Mouse (Mus musculus): ENCODE measurements around the gene Trim29. TPM values are rescaled to one million over a fixed set of nuclear protein-coding genes. Genes with fewer than 3 reads are reported as not detected.

Trim29 gene
- total RNA-seq (2017) = 0.12 and 0.58 TPM in 2 replicates

DNA sequence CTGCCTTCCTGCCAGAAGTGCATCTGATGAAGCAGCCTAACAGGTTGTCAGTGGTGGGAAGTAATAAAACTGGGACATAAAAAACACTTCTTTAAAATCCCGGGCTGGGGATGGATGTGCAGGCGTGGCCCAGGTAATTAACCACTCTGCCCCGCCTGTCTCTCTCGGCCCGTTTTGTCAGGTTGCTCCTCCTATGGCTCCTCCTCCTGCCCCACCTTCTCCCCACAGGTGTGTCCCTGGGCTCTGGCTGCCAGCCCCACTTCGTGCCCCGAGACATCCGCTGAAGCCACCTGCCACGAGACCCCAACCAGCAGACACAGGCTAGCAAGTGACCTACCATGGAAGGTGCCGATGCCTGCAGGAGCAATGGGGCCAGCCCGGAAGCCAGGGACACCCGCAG is at the start of gene Trim29:
TSS of gene Trim29 (plus strand) at position 311 of the 400 bp plus-strand sequence.
- no peak for ATAC-seq (ENCODE audit: extremely low read depth, insufficient number of reproducible peaks, low FRiP score, poor library complexity, severe bottlenecking)

DNA sequence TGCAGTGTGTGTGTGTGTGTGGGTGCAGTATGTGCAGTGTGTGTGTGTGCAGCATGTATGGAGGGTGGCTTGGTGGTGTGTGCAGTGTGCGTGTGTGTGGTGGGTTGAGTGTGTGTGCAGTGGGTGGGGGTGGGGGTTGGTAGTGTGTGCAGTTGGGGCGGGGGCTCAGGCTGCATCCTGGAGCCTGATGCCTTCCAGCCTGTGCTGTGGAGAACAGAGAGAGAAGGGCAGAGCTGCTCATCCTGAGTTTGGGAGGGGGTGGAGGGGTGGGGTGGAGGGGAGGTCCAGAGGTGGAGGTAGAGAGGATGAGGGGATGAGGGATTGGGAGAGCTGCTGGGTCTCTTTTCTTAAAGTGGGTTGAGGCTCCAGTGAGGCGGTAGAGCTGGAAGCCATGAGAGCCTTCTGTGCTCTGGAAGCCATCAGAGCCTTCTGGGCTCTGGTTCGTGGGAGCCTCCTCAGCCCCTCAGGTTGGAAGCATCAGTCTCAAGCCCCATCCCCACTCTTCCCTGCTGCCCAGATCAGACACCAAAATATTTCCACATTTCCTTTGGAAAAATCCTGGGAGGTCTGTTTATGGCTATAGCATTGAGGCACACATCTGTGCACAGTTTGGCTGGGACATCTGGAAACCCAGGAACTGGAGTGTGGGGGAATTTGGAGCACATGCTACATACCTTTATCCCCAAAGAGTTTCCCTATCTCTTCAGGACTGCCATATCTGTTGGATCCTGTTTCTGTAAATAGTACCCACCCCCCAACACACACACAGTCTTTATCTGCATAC is 49.3 kb upstream of the Trim29 start:
- ATAC-seq (ENCODE audit: extremely low read depth, insufficient number of reproducible peaks, low FRiP score, poor library complexity, severe bottlenecking) = no peak

- ATAC-seq (ENCODE audit: extremely low read depth, insufficient number of reproducible peaks, low FRiP score, poor library complexity, severe bottlenecking) = no peak
Observed at GRCm38 (mm10) chr9:43261941-43262340, 48.7 kb upstream of the Trim29 start.

DNA sequence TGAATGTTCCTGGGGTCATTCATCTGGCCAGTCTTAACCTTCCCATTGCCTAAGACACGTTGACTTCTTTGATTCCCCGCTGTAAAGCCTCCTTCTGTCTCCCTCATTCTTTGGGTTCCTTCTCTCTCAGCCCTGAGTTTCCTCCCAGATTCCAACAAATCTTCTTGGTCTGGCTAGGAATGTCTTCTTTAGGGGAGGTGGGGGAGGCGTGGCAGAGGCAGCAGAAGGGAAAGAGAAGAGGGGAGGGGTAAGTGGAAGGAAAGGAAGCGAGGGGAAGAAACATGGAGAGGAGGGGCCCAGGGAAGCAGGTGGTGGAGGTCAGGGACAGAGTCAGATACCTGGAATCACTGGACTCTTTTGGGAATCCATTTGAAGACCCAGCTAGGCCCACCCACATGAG is 48.3 kb upstream of the Trim29 start:
- no peak for ATAC-seq (ENCODE audit: extremely low read depth, insufficient number of reproducible peaks, low FRiP score, poor library complexity, severe bottlenecking)

- no peak for ATAC-seq (ENCODE audit: extremely low read depth, insufficient number of reproducible peaks, low FRiP score, poor library complexity, severe bottlenecking)
Observed at GRCm38 (mm10) chr9:43262811-43263550, 47.7 kb upstream of the Trim29 start.

GRCm38 (mm10) chr9:43263946-43264451 is 46.6 kb upstream of the Trim29 start:
- no peak for ATAC-seq (ENCODE audit: extremely low read depth, insufficient number of reproducible peaks, low FRiP score, poor library complexity, severe bottlenecking)

DNA sequence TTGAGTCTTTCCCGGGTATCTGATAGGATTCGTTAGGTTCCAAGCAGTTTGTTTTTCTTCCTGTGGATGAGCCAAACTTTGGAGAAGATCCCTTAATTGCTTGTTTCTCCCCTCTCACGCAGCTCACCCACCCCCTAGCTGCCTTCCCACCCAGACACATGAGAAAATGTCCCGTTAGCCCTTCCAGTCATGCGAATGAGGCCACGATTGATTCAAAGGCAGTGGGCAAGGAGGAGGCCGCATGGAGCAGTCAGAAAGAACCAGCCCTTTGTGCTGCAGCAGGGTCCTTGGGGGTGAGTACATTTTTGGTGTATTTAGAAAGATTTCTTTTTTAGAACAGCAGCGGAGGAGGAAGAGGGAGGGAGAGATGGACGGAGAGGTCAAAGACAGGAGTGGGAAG is 45.5 kb upstream of the Trim29 start:
- ATAC-seq (ENCODE audit: extremely low read depth, insufficient number of reproducible peaks, low FRiP score, poor library complexity, severe bottlenecking) = no peak

DNA sequence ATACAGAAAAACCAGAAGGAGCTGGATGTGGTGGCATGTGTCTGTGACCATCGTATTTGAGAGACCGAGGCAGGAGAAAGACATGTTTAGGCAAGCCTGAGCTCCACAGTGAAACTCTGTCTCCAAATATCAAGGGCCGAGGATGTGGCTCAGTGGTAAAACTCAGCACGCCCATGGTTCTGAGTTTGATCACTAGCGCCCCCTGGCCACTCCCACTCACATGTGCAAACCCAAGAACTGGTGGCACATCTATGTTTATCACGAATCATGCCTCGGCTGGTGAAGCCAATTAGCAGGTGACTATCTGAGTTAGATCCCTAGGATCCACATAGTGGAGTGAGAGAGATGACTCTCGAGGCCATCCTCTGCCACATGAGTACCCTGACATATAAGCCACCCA is 43.3 kb upstream of the Trim29 start:
- no peak for ATAC-seq (ENCODE audit: extremely low read depth, insufficient number of reproducible peaks, low FRiP score, poor library complexity, severe bottlenecking)

- ATAC-seq (ENCODE audit: extremely low read depth, insufficient number of reproducible peaks, low FRiP score, poor library complexity, severe bottlenecking) = no peak
Observed at GRCm38 (mm10) chr9:43269166-43269565, 41.5 kb upstream of the Trim29 start.

GRCm38 (mm10) chr9:43270723-43271252 is 39.9 kb upstream of the Trim29 start:
- no peak for ATAC-seq (ENCODE audit: extremely low read depth, insufficient number of reproducible peaks, low FRiP score, poor library complexity, severe bottlenecking)

DNA sequence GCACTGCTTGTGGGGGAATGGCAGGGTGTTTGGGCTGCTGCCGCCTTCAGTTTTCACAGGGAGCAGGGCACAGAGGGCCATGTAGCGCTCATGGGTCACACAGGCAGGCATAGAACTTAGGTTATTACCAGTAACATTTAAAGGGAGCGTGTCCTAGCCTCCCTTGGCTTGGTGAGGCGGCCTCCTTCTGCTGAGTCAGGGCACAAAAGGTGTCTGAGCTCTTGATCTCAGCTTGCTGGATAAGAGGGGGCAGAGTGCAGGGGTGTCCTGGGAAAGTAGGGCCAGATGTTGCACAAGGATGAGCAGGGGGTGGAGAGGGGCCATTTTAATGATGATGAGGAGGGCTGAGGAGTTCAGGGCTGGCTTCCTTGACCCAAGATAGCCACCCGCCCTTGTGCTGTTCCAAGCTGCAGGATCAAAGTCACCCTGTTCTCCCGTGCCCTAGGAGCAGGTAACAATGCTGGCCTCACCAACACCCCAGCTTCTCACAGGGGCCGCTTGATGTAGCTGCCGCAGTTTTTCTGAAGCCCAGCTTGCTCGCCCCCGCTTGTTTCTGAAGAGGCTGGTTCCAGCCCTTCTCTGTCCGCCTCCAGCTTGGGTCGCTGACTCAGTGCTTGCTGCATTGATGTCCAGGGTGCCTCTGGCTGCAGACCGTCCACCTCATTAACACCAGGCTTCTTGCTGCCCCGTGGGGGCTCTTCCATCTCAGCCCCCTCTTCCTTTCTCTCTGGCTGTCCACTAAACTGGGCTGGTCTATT is 38.7 kb upstream of the Trim29 start:
- no peak for ATAC-seq (ENCODE audit: extremely low read depth, insufficient number of reproducible peaks, low FRiP score, poor library complexity, severe bottlenecking)

DNA sequence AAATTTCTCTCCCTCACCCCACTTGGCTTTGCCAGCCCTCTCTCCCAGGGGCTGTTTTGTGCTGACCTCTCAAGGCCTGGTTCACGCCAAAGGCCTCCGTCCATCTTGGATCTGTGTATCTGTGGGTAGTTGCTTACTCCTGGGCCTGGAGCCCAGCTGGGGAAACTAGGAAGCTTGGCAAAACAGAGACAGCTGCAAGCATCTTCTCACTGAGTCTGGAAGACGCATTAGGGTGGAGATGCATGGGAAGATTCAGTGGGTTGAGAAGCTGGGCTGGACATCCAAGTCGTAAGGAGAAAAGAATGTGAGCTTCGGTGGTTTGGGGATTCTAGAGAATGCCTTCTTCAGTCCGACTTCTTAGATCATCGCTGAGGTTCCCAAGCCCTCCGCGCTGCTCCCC is 36.9 kb upstream of the Trim29 start:
- ATAC-seq (ENCODE audit: extremely low read depth, insufficient number of reproducible peaks, low FRiP score, poor library complexity, severe bottlenecking) = no peak

DNA sequence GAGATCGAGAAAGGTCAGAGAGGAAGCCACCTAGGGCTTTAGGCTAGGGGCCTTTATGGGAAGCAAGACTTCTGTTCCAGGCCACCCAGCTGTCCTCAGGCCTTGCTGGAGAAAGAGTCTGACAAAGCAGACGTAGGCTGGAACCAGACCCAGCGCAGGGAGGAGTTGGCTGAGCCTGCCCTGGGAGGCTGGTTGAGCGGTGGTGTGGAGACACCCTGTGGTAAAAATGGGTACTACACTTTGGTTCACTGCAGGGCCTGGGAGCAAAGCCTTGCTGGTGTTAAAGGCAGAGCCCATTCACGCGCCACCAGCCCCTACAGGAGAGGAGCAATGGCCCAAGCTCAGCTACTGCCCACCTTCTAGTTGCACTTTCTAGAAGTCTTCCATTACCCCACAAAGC is 26.4 kb upstream of the Trim29 start:
- 0 out of 2 replicates have a peak, but pooled peaks have one; percentile 17 for ATAC-seq (ENCODE audit: extremely low read depth, insufficient number of reproducible peaks, low FRiP score, poor library complexity, severe bottlenecking)

- no peak for ATAC-seq (ENCODE audit: extremely low read depth, insufficient number of reproducible peaks, low FRiP score, poor library complexity, severe bottlenecking)
Observed at GRCm38 (mm10) chr9:43285281-43285680, 25.4 kb upstream of the Trim29 start.

DNA sequence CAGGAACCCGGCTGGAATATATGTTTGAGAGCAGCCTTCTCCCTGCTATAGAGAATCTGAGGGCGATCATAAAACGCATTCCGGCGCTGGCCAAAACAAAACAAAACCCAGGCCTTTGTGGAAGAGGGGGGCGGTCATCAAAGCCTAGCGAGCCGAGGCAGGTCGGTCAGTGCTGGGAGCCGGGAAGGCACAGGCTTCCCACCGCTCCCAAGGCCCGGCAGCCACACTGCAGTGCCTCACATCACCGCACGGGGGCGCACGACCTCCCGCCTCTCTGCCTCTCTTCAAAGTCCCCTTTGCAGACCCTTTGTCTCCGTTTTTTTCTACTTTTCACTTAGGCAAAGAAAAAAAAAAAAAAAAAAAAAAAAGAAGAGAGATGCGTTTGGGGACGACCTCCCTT is 23.8 kb upstream of the Trim29 start:
- ATAC-seq (ENCODE audit: extremely low read depth, insufficient number of reproducible peaks, low FRiP score, poor library complexity, severe bottlenecking) = no peak

DNA sequence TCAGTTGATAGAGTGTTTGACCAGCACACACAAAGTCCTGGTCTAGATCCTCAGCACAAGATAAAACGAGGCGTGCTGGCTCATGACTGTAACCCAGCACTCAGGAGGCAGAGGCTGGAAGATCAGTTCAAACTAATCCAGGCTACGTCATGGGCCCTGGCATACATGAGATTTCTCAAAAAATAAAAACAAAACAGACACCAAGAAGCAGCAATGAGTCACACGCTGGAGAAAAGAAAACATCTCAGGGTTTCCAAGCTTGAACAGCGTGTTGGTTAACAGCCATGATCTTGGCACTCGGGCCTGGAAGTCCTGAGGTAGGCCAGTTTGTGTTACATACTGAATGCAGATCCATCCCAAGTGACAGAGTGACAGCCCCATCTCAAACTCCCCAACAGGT is 17.6 kb upstream of the Trim29 start:
- no peak for ATAC-seq (ENCODE audit: extremely low read depth, insufficient number of reproducible peaks, low FRiP score, poor library complexity, severe bottlenecking)

- no peak for ATAC-seq (ENCODE audit: extremely low read depth, insufficient number of reproducible peaks, low FRiP score, poor library complexity, severe bottlenecking)
Observed at GRCm38 (mm10) chr9:43300394-43300793, 10.3 kb upstream of the Trim29 start.

DNA sequence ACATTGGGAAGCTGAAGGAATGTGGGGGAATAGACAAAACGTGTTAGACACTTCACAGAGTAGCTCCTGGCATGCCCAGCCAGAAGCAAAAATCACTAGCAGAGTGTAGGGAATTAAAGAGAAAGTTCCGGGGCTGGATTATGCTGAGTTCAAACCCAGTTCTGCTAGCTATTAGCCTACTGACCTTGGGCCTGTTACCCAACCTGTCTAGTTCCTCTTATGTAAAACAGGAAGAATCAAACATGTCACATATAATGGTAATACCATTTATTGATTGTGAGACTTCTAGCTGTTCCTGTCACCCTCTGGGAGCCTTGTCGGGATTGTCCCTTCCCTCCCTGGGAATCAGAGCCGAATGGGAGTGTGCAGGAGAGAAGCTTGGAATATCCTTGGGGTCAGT is 7.7 kb upstream of the Trim29 start:
- no peak for ATAC-seq (ENCODE audit: extremely low read depth, insufficient number of reproducible peaks, low FRiP score, poor library complexity, severe bottlenecking)

GRCm38 (mm10) chr9:43305882-43306281 is 4.8 kb upstream of the Trim29 start:
- ATAC-seq (ENCODE audit: extremely low read depth, insufficient number of reproducible peaks, low FRiP score, poor library complexity, severe bottlenecking) = no peak

Measured in neutrophil, adult 5-6 weeks (primary cell).